Mouse (Mus musculus) kidney, adult 2 months (tissue): Measurements from ENCODE around the gene Apobec4. TPM values are rescaled to one million over a fixed set of nuclear protein-coding genes. Genes with fewer than 3 reads are reported as not detected.
A peak's percentile ranks its signal among the peaks of the same experiment; 100 is the strongest.

Experiments
- DNase-seq: peaks from one replicate; pipeline ENCODE4 v3.0.0; 2021
- H3K27ac ChIP-seq: fragments of 200-500 bp; 2 replicates; pipeline ENCODE4 v1.5.1; 2012; ENCODE audit warnings: low read depth, low read length, control low read depth, inconsistent platforms; ENCODE audit not compliant: insufficient read depth
- H3K27me3 ChIP-seq: fragments of 200-500 bp; replicated peaks from 2 replicates; pipeline ENCODE4 v1.6.1; 2012; ENCODE audit warnings: mild to moderate bottlenecking, moderate library complexity, low read length, inconsistent platforms; ENCODE audit not compliant: control insufficient read depth, insufficient read depth
- H3K36me3 ChIP-seq: fragments of 200-500 bp; 2 replicates; pipeline ENCODE4 v1.6.1; 2012; ENCODE audit warnings: mild to moderate bottlenecking, moderate library complexity, low read length, inconsistent platforms; ENCODE audit not compliant: control insufficient read depth, insufficient read depth
- H3K4me1 ChIP-seq: fragments of 200-500 bp; 2 replicates; pipeline ENCODE4 v1.6.1; 2011; ENCODE audit warnings: low read length; ENCODE audit not compliant: control insufficient read depth, insufficient read depth
- H3K4me3 ChIP-seq: fragments of 200-500 bp; 2 replicates; pipeline ENCODE4 v1.5.1; 2011; ENCODE audit warnings: mild to moderate bottlenecking, low read depth, low read length, control low read depth; ENCODE audit not compliant: insufficient read depth
- CTCF ChIP-seq: fragments of 200-500 bp; conservative IDR thresholded peaks from 2 replicates; pipeline ENCODE4 v1.5.1; 2011; ENCODE audit warnings: low read depth, mild to moderate bottlenecking, control low read depth, low read length, moderate library complexity, mixed read lengths; ENCODE audit not compliant: insufficient read depth, insufficient read length
- POLR2A ChIP-seq: fragments of 200-500 bp; IDR thresholded peaks from one replicate; pipeline ENCODE4 v1.6.1; 2011; ENCODE audit warnings: low read depth, low read length, control low read depth
- WGBS: fragments of 180-500 bp; shearing (Covaris S2); methylation state at CpG from one replicate; pipeline ENCODE4 v1.1.7; 2018; 5-methylcytosine and 5-hydroxymethylcytosine counted together
- polyA plus RNA-seq: library from polyadenylated mRNA; depleted of rRNA; stranded (reverse); fragments of >200 nt; gene quantifications from 2 replicates; pipeline ENCODE4 v1.2.3, GENCODE M21; 2012

The Apobec4 gene
- polyA plus RNA-seq, 1 experiment: not detected

GRCm38 (mm10) chr1:152792736-152793494, 42.6 kb downstream of the Apobec4 start:
- Histone ChIP-seq H3K4me1 (no peaks in the 10 kb centered on the region), H3K4me3 (no peak overlapping the region), H3K27ac (no peak overlapping the region), H3K27me3 (no peaks in the 10 kb centered on the region), H3K36me3 (no peaks in the 10 kb centered on the region)
- TF ChIP-seq POLR2A (no peak), CTCF (no peak)
- 78% methylated on average over 12 of the region's 12 CpGs for WGBS
- no peak for DNase-seq

GRCm38 (mm10) chr1:152793495-152794130, 43.3 kb downstream of the Apobec4 start:
- H3K27ac ChIP-seq: no peak overlapping the region

GRCm38 (mm10) chr1:152795688-152796255, 45.4 kb downstream of the Apobec4 start:
- Histone ChIP-seq H3K4me3 (no peak overlapping the region), H3K36me3 (no peaks in the 10 kb centered on the region), H3K27me3 (no peaks in the 10 kb centered on the region), H3K27ac (no peak overlapping the region), H3K4me1 (no peaks in the 10 kb centered on the region)
- no peak for DNase-seq
- WGBS: 78% methylated on average over 8 of the region's 8 CpGs
- no peak for TF ChIP-seq POLR2A
- TF ChIP-seq CTCF: no peak

More at GRCm38 (mm10) chr1:152793495-152794130, 43.3 kb downstream of the Apobec4 start:
- H3K36me3 ChIP-seq: no peaks in the 10 kb centered on the region
- TF ChIP-seq POLR2A: no peak
- TF ChIP-seq CTCF: no peak
- DNase-seq: no peak
- no peak overlapping the region for H3K4me3 ChIP-seq
- H3K4me1 ChIP-seq: no peaks in the 10 kb centered on the region
- no peaks in the 10 kb centered on the region for H3K27me3 ChIP-seq
- WGBS: 80% methylated on average over 6 of the region's 6 CpGs

GRCm38 (mm10) chr1:152796683-152797263, 46.4 kb downstream of the Apobec4 start:
- no peak overlapping the region for H3K4me3 ChIP-seq
- no peaks in the 10 kb centered on the region for H3K27me3 ChIP-seq
- no peak for TF ChIP-seq POLR2A
- TF ChIP-seq CTCF: no peak
- no peak overlapping the region for H3K27ac ChIP-seq
- WGBS: 80% methylated on average over 8 of the region's 8 CpGs
- no peaks in the 10 kb centered on the region for H3K36me3 ChIP-seq
- H3K4me1 ChIP-seq: no peaks in the 10 kb centered on the region
- DNase-seq: no peak

GRCm38 (mm10) chr1:152798125-152798524, 47.8 kb downstream of the Apobec4 start:
- H3K27me3 ChIP-seq: no peaks in the 10 kb centered on the region
- no peak for TF ChIP-seq CTCF
- no peak for TF ChIP-seq POLR2A
- DNase-seq: peak; percentile 47
- no peaks in the 10 kb centered on the region for H3K4me1 ChIP-seq
- WGBS: 65% methylated on average over 9 of the region's 9 CpGs
- no peak overlapping the region for H3K4me3 ChIP-seq
- no peak overlapping the region for H3K27ac ChIP-seq
- H3K36me3 ChIP-seq: no peaks in the 10 kb centered on the region

- peak within 1 kb of the TSS; percentile 49 for H3K27ac ChIP-seq
- peak; percentile 28 for DNase-seq
Measured at GRCm38 (mm10) chr1:152799897-152800296, 49.5 kb downstream of the Apobec4 start, which contains the start of gene Ncf2. Gene Ncf2, plus strand, starts transcription at chr1:152800194.

More at GRCm38 (mm10) chr1:152799897-152800296, 49.5 kb downstream of the Apobec4 start, which contains the start of gene Ncf2:
- TF ChIP-seq POLR2A (no peak), CTCF (no peak)
- Histone ChIP-seq H3K4me1 (no peaks in the 10 kb centered on the region), H3K36me3 (no peaks in the 10 kb centered on the region), H3K4me3 (peak within 1 kb of the TSS; percentile 17; the same call in 1 of the 2 replicates), H3K27me3 (no peaks in the 10 kb centered on the region)
- WGBS: 35% methylated on average over 2 of the region's 2 CpGs
